Mouse (Mus musculus) ovary, postnatal 14 days (tissue): Measurements from ENCODE around the gene Lin54.

Source experiments
- DNase-seq: peaks from one replicate; pipeline ENCODE4 v3.0.0; 2022; ENCODE audit warnings: low spot score

Lin54 gene

DNA sequence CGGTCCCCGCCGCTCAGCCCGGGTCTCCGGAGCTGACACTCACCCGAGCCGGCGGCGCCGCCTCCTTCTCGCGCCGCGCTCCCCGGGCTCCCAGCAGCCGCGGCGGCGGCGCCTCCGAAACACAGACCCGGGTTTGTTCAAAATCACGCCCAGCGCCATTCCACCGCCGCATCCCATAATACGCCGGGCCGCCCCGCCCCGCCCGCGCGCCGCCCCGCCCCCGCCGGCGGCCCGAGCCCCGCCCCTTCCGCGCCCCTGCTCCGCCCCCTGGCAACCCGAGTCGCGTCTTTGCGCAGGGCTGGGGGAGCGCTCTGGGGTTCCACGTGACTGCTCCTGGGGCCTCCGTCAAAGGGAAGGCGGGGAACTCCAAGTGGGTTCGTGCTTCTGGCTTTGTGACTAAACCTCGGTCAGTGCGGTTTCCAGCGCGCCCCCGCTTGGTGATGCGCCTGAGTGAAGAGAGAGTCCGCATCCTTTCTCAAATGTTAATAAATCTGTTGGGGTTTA lies at the start of gene Lin54:
TSS of gene Lin54 (minus strand) at position 182 of the 504 bp plus-strand sequence.
- peak; percentile 70 for DNase-seq

GRCm38 (mm10) chr5:100550151-100550550 lies 49.7 kb upstream of the Lin54 start:
- DNase-seq: no peak

GRCm38 (mm10) chr5:100549311-100549710 lies 48.9 kb upstream of the Lin54 start:
- no peak for DNase-seq

- no peak for DNase-seq
Observed at GRCm38 (mm10) chr5:100548236-100548635, 47.8 kb upstream of the Lin54 start.

GRCm38 (mm10) chr5:100546294-100547080 lies 46.0 kb upstream of the Lin54 start:
- no peak for DNase-seq

GRCm38 (mm10) chr5:100536638-100537037 lies 36.2 kb upstream of the Lin54 start:
- no peak for DNase-seq

GRCm38 (mm10) chr5:100535826-100536225 lies 35.4 kb upstream of the Lin54 start:
- no peak for DNase-seq

GRCm38 (mm10) chr5:100526164-100526563 lies 25.7 kb upstream of the Lin54 start:
- no peak for DNase-seq

DNA sequence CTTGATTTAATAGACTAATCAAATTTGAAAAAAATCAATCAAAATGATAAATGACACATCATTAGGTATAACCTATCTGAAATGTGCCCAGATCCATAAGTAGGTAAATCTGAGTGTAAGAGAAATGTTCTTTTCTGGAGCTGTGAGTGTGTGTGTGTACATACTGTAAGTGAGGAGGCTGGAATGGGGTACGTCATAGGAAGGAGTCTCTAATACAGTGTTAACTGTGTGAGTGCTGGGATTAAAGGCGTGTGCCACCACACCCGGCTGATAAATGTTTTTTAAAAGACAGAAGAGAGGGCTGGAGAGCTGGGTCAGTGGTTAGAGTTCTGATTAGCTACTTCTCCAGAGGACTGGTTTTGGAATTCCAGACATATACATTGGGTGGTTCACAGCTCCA lies 25.2 kb upstream of the Lin54 start:
- DNase-seq: no peak

- no peak for DNase-seq
Observed at GRCm38 (mm10) chr5:100524921-100525320, 24.5 kb upstream of the Lin54 start.

DNA sequence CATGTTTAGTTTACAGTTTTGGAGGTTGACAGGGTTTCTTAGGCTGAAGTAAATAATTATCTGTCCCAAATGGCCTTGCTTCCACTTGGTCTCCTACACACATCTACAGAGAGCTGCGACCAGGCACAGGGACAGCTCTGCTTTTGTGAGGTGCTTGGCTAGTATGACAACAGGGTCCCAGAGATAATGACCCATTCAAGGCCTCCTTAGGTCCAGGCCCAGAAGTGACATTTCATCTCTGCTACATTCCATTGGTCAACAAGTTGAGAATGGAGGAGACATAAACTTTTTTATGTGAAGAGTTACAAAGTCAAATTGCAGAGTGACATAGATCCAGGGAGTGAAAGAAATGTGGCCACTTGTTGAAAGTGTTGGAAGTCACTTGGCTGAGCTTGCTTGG lies 22.9 kb upstream of the Lin54 start:
- DNase-seq: no peak

DNA sequence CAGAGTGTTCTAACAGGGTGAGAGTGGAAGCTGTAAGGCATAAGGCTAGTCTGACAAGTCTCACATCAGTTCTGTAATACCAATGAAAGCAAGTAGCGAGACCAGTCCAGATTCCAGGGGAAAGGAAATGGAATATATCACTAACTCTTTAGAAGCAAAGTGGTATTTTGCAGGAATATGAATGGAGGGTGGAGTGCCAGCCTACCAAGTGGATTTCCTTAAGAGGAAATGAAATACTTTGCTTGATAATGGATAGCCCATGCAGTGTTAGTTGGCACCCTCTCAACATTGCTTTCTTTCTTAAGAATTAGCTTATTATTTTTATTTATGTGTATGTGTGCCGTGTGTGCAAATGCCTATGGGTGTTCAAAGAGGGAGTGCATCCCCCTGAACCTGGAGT lies 19.8 kb upstream of the Lin54 start:
- no peak for DNase-seq

- peak; percentile 8 for DNase-seq
Observed at GRCm38 (mm10) chr5:100519027-100519411, 18.6 kb upstream of the Lin54 start.

DNA sequence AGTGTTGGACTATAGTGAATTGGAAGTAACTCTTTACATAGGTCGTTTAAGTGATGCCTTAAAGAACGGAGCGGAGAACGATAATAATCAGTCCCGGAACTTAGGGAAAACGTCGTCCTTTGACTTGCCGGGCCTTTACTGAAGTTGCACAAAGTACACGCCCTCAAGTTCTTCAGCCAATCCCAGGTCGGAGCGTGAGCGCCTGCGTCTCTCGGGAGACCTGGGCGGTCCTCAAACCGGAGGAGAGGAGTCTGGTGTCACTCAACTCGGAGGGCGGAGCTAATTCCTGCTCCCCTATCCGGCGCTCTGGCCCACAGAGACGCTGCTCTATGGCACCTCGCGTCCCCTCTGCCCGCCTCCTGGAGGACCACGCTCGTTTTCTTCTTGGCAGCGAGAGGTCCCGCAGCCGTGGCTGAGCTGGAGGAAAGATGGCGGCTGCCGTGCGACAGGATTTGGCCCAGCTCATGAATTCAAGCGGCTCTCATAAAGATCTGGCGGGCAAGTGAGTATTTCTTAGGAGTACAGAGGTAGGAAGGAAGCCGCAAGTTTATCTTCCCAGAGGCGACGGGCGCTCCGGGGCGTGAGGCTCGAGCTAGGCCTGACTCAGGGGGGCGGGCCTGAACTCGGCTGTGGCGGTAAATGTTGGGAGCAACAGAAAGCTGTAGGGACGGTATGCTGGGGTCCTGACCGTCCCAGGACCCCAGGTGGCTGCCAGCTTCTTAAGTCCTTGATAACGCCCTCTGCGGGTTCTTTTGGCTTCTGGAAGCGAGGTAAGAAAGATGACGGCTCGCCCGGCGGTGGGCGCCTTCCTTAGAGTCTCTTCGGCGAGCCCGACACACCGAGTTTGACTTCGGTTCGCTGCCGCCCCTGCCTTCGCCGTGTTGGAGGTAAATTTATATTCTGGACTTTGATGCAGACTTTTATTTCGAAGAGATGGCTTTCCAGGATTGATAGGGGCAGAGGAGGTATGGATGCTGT lies 17.9 kb upstream of the Lin54 start, which contains the start of gene Cops4:
TSS of gene Cops4 (plus strand) at position 261 of the 978 bp plus-strand sequence.
- peak; percentile 92 for DNase-seq

DNA sequence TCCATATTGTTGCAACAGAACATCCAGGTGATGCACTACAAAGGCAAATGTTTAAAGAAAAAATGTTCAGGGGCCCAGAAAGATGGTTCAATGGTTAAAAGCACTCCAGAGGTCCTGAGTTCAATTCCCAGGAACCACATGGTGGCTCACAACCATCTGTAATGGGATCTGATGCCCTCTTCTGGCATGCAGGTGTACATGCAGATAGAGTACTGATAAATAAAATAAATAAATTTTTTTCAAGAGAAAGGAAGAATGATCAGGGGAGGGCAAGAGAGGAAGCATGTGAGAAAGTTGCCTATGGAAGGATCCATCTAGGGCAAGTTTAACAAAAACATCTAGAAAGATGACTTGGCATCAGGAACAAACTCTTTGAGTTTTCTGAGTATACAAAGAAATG lies 12.1 kb upstream of the Lin54 start:
- no peak for DNase-seq

- no peak for DNase-seq
Observed at GRCm38 (mm10) chr5:100509247-100509646, 8.8 kb upstream of the Lin54 start.

- DNase-seq: no peak
Observed at GRCm38 (mm10) chr5:100501267-100501666, 828 bp upstream of the Lin54 start.

DNA sequence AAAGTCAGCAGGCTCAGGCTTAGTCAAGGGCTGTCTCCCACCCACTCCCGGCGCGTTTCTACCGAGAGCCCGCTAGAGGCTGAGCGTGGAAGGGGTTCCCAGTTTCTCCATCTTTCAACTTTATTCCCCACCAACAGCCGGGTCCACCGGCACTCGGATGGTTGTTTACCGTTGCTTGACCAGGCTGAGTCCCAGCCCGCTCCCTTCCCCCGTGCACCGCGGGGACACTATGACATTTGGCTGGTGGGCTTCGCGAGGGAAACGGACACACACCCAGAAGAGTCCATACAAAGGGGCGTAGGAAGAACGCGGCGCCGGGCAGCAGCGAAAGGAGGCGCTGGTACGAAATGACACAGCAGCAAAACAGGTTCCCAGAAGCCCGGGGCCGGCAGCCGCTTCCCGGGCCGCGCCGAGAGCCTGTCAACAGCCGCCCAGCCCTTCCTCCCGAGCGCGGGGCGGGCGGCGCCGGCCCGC lies 571 bp downstream of the Lin54 start:
- DNase-seq: peak; percentile 12

- no peak for DNase-seq
Observed at GRCm38 (mm10) chr5:100499243-100499642, 1.2 kb downstream of the Lin54 start.

GRCm38 (mm10) chr5:100498436-100499180 lies 1.8 kb downstream of the Lin54 start:
- peak; percentile 65 for DNase-seq

DNA sequence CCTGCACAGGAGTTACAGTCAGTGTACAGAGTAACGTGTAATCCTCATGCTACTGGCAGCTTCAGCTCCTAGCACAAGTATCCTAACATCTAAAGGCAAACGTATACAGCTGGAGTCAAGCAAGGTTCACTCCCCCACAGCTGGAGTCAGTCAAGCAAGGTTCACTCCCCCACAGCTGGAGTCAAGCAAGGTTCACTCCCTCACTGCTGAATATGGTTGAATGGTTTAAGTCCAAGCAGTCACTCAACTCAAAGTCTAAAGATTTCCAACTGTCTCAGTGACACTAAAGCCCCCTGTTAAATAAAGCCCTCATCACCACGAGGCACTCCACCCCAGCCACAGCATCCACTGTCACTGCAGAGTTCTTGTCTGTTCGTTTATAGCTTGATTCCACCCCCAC lies 8.7 kb downstream of the Lin54 start:
- no peak for DNase-seq

DNA sequence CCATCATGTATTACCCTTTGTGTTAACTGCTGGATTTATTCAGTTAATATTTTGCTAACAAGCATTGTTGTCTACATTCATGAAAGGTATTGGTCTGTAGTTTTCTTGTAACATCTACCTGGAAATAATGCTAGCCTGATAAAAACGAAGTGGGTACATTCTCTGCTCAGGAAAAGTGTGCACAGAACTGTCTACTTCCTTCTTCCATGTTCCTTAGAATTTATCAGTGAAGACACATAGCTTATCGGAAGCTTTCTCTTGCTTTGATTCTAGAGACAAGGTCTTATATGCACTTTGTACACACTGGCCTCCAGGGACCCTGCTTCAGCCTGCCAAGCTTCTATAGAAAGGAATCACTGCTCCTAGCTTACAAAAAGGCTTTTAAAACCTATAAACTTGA lies 11.1 kb downstream of the Lin54 start:
- DNase-seq: no peak
